Mouse (Mus musculus) fibroblast of lung, adult 2 months (primary cell): ENCODE data around the gene Hamp2.
"Not testable (repeated sequence)": the region's sequence is repeated elsewhere in the genome, so short reads cannot be mapped to it uniquely, and the experiment has no call there.

Source experiments
- DNase-seq: peaks from one replicate; pipeline ENCODE4 v3.0.0-alpha.2; 2011; ENCODE audit warnings: low read depth

Gene Hamp2

DNA sequence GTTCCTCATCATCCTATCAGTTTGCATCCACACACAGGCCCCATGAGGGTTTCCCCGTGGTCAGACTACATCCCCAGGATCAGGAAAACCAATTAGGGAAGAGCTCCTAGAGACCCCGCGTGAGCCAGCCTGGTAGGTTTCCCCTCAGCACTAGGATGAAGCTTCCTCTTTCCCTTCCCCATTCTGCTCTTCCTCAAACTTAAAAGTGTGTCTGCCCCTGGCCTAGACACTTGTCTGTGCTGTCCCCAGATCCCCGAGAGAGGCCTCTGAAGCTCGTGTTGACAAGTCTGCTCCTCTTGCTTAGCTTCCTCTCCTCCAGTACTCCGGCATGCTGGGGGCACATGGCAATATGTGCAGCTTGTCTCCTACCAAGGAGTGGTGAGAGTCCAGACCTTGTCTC is 29.0 kb upstream of the Hamp2 start:
- no peak for DNase-seq

DNA sequence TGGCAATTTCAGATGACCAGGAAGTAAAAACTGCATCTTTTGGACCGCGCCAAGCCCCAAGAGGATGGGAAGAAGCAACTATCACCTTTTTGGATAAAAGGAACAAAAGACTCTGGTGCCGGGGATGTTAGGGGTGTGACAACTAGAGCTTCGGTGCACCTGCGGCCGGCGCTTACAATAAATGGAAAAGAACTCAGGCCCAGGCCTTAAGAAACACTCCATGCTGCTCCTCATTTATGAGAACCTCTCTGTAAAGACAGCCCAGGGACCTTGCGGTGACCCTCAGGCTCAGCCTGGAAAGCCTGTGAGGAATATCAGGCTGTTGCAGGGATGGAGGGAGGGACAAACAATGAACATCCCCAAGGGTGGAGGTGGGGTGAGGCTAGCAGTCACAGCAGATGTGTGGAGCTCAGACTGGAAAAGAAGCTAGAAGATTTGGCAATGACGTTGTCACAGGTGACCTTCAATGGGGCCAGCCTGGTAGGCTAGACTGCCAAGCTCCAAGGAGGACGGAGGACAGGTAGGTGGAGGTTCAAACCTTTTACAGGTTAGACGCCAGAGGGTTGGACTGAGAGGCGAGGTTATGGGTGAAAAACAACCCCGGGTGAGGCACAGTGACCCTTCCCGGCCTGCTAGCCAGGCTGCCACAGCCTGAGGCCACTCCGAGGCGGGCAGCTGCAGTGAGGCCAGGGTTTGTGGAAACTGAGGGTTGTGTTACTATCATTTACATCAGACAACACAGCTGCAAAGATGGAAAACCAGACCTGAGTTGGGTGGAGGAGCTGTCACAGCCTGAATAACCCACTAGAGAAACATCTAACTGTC is 28.2 kb upstream of the Hamp2 start:
- no peak for DNase-seq

DNA sequence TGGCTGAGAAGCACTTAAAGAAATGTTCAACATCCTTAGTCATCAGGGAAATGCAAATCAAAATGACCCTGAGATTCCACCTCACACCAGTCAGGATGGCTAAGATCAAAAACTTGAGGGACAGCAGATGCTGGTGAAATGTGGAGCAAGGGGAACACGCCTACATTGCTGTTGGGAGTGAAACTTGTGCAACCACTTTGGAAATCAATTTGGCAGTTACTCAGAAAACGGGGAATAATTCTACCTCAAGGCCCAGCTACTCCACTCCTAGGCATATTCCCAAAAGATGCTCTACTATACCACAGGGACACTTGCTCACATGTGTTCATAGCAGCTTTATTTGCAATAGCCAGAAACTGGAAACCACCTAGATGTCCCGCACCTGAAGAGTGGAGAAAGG is 25.4 kb upstream of the Hamp2 start:
- DNase-seq = not testable (repeated sequence)

DNA sequence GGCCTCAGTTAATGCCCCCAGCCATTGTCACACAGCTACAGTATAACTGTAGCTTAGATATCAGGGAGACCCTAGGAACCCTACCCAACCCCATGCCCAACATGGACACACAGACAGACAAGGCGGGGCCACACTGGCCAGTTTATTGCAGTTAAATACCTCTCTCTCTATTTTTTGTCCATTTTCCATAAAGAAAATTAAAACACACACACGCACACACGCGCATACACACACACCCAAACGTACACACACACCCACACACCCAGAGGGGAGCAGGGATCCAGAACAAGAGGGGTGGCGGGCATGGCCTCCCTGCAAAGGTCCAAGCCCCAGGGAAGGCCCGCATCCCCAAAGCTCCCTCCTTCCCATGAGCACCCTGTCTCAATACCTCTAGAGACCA is 21.4 kb upstream of the Hamp2 start:
- no peak for DNase-seq

DNA sequence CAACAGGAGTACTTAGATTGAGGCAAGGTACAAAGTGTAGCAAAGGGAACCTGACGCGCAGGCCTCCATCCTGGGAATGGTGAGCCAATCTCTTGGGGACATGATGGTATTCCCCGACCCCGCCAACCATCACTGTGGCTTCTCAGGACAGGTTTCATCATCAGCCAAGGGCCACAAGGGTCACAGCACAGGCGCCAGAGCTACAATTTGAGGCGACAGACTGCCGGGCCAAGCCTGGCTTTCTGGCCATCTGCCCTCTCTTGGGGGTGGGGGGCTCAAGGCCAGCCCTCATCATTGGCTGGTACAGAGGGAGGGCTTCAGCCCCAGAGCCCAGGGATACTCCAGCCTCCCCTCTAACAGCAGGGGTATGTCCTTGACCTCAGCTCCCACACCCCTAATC is 21.0 kb upstream of the Hamp2 start:
- not testable (repeated sequence) for DNase-seq

DNA sequence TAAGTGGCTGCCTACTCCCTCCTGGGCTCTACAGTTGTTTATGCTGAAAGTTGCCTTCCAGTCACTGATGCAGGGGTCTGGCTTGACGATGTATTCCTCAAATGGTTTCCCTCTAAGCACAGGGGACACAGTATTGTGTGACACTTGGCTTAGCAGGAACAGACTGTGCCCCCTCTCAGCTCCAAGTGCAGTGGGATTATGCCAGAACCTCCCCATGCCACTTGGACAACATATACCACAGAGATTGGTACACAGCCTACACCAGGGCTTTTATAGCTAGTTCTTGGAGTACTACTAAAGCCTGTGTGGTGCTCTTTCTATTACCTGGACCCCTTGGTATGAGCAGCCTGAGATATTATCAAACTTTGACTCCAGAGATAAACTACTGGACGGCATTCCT is 20.2 kb upstream of the Hamp2 start:
- not testable (repeated sequence) for DNase-seq

DNA sequence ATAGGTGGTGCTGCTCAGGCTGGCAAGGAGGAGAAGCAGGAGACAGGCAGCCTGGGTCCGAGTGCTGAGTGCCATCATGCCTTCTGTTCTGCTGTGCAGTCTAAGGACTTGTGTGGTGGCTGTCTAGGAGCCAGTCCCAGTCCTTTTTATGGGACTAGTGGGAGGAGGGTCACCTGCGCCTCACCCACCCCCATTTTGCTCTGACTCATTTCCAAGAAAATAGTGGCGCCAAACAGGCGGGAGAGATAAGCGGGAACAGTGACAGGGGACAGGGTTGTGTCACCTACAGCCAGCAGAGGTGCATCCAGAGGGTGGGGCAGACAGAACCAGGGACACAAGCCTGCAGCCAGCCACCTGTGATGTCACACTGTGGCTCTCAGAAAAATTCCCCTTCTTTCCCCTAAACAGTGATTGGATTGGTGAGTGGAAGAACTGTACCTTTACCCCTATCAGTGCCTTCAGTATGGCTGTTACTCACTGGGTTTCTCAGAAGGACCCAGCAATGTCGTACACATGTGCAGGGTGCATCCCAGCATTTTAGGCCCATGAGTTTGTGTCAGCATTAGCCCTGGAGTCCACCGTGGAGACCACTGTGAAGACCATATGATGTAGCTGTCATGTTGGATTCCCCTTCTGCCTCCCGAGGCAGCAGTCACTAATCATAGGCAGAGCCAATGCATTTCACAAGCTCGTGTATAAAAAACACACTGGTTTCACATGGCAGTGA is 19.6 kb upstream of the Hamp2 start, which contains the start of gene Hamp:
Hamp (minus strand) TSS at position 124 of the 727 bp plus-strand sequence.
- DNase-seq = no peak

DNA sequence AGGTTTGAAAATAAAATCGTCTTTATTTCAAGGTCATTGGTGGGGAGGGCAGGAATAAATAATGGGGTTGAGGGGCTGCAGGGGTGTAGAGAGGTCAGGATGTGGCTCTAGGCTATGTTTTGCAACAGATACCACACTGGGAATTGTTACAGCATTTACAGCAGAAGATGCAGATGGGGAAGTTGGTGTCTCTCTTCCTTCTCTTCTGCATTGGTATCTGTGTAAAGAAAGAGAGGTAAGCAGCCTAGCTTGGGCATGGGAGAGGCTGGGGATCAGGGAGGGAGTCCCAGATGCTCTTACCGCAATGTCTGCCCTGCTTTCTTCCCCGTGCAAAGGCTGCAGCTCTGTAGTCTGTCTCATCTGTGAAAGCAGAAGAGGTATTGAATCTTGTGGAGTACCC is 17.9 kb upstream of the Hamp2 start:
- not testable (repeated sequence) for DNase-seq

DNA sequence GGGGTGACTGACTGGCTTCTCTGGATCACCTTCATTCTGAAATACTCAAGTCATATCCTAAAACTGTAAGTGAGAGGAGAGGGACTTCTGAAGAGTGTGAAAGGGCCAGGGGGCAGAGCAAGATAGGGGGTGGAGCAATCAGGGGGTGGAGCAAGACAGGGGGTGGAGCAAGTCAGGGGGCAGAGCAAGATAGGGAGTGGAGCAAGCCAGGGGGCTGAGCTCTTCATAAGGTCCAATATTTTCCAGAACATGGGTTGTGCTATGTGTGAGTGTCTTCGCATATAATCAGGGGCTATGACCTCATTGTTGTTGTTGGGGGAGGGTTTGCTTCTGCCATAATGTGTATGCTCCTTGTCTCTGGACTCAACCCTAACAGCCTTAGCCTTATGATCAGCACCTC is 15.6 kb upstream of the Hamp2 start:
- not testable (repeated sequence) for DNase-seq

DNA sequence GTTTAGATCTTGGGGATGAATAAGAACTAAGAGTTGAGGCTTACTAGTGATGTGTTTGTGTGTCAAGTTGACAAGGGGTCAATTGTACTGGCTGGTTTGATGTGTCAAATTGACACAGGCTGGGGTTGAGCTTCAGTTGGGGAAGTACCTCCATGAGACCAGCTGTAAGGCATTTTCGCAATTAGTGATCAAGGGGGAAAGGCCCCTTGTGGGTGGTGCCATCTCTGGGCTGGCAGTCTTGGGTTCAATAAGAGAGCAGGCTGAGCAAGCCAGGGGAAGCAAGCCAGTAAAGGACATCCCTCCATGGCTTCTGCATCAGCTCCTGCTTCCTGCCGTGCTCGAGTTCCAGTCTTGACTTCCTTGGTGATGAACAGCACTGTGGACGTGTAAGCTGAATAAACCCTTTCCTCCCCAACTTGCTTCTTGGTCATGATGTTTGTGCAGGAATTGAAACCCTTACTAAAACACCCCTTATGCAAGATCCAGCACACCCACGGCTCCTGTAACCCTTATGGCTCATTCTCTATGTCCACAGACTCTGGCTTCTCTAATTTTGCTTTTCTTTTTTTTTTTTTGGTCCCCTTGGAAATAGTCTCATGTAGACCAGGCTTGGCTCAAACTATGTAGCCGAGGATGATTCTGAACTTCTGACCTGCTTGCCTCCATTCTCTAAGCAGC is 11.1 kb upstream of the Hamp2 start:
- not testable (repeated sequence) for DNase-seq

DNA sequence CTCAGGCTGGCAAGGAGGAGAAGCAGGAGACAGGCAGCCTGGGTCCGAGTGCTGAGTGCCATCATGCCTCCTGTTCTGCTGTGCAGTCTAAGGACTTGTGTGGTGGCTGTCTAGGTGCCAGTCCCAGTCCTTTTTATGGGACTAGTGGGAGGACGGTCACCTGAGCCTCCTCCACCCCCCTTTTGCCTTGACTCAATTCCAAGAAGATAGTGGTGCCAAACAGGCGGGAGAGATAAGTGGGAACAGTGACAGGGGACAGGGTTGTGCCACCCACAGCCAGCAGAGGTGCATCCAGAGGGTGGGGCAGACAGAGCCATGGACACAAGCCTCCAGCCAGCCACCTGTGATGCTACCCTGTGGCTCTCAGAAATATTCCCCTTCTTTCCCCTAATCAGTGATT is 410 bp downstream of the Hamp2 start:
- DNase-seq = no peak

DNA sequence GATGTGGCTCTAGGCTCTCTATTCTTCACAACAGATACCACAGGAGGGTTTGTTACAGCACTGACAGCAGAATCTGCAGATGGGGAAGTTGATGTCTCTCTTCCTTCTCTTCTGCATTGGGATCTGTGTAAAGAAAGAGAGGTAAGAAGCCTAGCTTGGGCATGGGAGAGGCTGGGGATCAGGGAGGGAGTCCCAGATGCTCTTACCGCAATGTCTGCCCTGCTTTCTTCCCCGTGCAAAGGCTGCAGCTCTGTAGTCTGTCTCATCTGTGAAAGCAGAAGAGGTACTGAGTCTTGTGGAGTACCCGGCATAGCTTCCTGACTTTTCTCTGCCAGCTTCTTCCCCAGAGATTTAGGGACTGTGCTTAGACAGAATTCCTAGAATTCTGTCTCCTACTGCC is 2.0 kb downstream of the Hamp2 start:
- DNase-seq = not testable (repeated sequence)

DNA sequence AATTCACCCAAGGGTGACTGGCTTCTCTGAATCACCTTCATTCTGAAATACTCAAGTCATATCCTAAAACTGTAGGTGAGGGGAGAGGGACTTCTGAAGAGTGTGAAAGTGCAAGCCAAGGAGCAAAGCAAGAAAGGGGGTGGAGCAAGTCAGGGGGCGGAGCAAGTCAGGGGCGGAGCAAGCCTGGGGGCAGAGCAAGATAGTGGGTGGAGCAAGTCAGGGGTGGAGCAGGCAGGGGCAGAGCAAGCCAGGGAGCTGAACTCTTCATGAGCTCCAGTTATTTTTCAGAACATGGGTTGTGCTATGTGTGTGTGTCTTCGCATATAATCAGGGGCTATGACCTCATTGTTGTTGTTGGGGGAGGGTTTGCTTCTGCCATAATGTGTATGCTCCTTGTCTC is 4.3 kb downstream of the Hamp2 start:
- no peak for DNase-seq

DNA sequence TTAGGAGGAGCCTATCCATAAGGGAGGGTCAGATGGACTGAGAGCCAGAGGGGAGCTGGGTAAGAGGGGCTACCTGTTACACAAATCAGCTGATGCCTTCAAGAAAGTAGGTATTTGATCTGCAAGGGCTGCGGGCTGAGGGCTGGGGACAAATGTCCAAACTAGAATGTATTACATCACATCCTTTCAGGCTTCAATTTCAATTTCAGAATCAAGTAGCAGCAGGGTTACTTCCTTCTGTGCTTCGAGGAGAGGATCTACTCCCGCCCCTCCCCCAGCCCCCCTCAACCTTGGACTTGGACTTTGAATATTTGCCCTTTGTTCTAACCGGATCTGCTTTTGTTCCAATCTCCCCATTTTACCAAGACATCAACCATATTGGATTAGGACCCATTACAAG is 7.3 kb downstream of the Hamp2 start:
- no peak for DNase-seq

DNA sequence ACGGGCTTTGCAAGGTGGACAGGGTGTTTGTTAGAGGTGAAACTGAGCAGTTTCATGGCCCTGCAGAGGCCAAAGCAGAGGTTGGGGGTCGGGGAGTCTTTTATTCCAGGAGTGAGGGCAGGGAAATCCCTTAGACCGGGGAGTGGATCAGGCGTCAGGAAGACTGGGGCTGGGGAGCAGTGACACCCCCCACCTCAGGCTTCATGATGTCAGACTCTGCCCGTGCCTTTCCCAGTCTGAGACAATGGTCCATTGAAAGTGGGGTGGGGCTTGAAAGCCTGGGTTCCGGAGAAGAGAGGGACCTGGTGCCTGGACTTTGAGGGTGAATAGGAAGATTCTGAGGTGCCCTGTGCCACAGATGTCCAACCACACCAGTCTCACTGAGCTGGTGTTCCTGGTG is 7.8 kb downstream of the Hamp2 start:
- no peak for DNase-seq

DNA sequence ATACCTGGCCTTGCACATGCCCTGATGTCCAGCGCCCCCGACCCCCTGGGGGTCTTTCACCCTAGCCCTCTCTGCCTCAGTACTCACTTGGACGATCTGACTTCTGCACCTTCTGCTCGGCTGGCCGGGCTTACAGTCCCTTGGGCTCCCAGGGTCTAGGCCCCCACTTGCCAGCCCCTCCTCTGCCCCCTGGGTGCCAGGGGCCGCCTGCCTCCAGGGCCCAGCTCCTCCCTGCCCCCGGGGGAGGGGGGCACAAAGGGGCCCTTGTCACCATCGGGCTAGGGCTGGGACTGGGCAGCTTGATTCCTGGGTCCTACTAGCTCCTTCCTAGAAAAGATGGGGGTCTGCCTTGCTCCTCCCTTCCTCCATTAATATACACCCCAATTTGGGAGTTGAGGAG is 9.7 kb downstream of the Hamp2 start, which contains the start of gene Mag:
Mag (minus strand) TSS at position 142 of the 400 bp plus-strand sequence.
- DNase-seq = no peak

DNA sequence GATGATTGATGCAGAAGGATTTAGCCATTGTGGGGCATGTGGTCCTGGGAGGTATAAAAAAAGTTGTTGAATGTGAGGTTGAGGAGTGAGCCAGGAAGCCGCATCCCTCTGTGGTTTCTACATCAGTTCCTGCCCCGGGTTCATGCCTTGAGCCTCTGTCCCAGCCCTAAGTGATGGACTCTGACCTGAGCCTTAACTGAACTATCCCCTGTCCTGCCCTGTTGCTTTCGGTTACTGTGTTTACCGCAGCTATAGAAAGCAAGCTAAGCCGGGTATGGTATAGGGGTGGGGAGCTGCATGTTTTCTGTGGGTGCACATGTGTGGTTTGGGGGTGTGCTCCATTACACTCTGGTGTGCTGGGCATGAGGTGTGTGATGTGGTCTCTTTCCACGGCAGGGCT is 14.7 kb downstream of the Hamp2 start:
- DNase-seq = no peak

DNA sequence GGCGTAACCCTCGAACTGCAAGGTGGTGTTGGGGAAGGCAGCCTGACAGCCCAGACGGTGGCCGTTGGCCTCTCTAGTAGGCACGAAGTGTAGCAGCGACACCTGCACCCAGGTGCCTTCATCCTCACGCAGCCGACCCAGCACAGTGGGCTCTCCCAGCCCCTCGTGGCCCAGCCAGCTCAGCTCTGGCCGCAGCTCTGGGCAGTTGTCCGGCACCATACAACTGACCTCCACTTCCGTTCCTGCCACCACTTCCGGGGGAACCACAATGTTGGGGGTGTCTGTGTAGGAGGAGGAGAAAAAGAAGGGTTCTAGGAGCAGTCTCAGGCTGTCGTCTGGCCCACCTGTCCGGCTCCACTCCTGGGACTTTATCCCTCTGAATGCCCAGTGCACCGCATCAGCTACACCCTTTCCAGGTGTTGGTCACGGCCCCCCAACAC is 15.5 kb downstream of the Hamp2 start:
- DNase-seq = no peak

DNA sequence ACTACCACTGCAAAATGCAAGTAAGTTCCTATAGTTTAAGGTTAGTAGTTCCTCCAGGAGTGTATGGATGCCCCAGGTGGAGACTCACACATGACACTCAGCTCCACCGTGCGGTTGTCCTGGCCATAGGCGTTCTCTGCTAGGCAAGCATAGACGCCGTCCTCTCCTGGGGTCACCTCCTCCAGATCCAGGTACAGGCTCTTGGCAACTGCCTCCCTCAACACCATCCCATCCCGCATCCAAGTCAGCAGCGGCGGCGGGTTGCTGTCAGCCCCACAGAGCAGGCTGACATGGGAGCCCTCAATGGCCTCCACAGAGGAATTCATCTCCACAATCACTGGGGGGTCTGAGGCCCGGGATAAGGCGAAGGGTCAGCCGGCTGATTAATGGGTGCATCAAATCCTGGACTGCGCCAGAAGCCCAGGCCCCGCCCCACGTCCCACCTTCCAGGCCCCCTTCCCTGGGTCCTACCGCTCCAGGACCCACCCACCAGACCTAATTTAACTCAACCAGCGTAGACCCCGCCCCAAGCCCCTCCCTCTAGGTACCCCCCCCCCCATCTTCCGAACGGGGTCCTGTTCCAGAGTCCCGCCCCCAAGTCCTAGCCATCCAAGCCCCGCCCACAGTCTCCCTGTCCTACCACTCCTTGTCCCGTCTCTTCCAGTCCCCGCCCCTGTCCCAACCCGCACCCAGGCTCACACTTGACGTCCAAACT is 16.0 kb downstream of the Hamp2 start:
- no peak for DNase-seq

DNA sequence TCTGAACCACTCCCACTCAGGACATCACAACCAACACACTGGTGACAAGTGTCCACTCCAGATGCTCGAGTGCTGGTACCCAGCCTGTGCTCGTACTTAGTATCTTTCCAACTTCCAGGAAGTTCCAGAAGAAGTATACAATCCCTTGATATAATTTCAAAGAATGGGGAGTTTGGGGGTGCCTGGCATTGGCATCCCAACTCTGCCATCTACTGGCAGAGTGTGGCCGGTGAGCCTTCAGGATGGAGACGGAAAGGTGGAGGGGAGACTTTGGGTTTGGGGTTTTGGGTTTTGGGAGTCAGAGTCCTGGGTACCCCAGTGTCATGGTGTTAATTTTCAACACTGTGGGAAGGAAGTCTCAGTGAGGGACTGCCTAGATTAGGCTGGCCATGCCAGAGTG is 20.4 kb downstream of the Hamp2 start:
- no peak for DNase-seq

DNA sequence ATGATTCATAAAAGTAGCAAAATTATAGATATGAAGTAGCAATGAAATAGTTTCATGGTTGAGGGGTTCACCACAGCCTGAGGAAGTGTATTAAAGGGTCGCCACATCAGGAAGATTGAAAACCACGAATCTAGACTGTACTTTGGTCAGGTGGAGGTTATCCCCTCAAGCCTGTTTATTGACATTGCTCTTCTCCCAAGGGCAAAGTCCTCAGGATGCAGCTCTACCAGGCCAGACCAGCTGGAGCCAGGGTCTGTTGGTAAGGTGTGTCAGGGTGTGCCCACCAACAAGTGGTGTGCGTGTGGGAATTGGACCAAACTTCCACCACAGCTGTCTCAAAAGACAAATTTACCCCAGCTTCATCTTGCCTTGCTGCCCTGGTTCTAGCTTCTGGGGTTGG is 29.3 kb downstream of the Hamp2 start:
- no peak for DNase-seq

DNA sequence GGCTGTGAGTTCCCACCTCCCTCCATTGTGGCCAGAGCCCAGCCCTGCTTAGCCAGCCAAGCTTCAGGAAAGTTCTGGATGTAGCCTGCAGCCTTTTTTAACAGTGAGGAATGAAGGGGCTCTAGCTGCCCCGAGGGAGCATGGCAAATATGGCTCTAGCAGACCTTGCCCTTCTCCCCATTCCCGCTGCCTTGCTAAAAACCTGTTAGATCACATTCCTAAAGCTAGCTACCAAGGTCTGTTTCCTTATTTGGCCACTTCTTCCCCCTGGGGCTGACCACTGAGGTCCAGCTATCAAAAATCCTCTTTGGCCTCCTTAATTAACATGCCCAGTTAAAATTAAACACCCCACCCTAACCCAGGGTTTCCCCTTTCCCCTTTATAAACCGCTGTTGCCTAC is 32.0 kb downstream of the Hamp2 start:
- DNase-seq = no peak
